Mouse (Mus musculus) R1 (cell line): ENCODE measurements at regions not wholly inside any gene's neighbourhood (a gene's known extent, or its start where the extent isn't known, plus 50 kb on each side); places are given as distances from the start of the nearest gene placed in this dataset.
A peak's percentile ranks its signal among the peaks of the same experiment; 100 is the strongest.

ENCODE experiments used
- DNase-seq: peaks from one replicate; pipeline ENCODE4 v3.0.0-alpha.2; 2018; ENCODE audit warnings: low read depth, low spot score

- no peak for DNase-seq
Measured at GRCm38 (mm10) chr15:4630611-4631010, 96.4 kb upstream of the C6 start.

- DNase-seq, result no peak
Measured at GRCm38 (mm10) chr15:4641666-4642065, 85.3 kb upstream of the C6 start.

GRCm38 (mm10) chr15:4642859-4643258 lies 84.1 kb upstream of the C6 start:
- DNase-seq, result peak; percentile 5

- no peak for DNase-seq
Measured at GRCm38 (mm10) chr15:4643888-4644606, 82.9 kb upstream of the C6 start.

- DNase-seq, result no peak
Measured at GRCm38 (mm10) chr15:4648626-4649025, 78.3 kb upstream of the C6 start.

GRCm38 (mm10) chr15:4653706-4654105 lies 73.3 kb upstream of the C6 start:
- DNase-seq, result no peak

GRCm38 (mm10) chr15:4672859-4673258 lies 54.1 kb upstream of the C6 start:
- peak; percentile 62 for DNase-seq
